Mouse (Mus musculus) gastrocnemius, postnatal 36 days (tissue): ENCODE data around the gene Vmn2r9. TPM values are rescaled to one million over a fixed set of nuclear protein-coding genes. Genes with fewer than 3 reads are reported as not detected.
"Not testable (repeated sequence)": the region's sequence is repeated elsewhere in the genome, so short reads cannot be mapped to it uniquely, and the experiment has no call there.

ENCODE experiments used
- DNase-seq, 2 experiments: peaks; one replicate each; pipeline ENCODE4 v3.0.0; 2022
- intact Hi-C: fragments of 180-260 bp; cut with DNase I; formaldehyde crosslinking; loops from one replicate; pipeline ENCODE4 v1.15.1; 2025
- long read RNA-seq, 2 experiments: library from polyadenylated mRNA; stranded (forward); transcript quantifications; one replicate each; pipeline ENCODE4 v2.0.0; 2021
- total RNA-seq, 2 experiments: library from RNA; stranded (reverse); gene quantifications; 2 replicates each; pipeline ENCODE4 v1.2.3; 2021

The Vmn2r9 gene
- total RNA-seq = not detected
- long read RNA-seq, experiment 1 = 0 reads
- long read RNA-seq, experiment 2 = 0 reads

- intact Hi-C loops, DNase-seq: not testable (repeated sequence)
Observed at GRCm38 (mm10) chr5:108852501-108852900, at the start of gene Vmn2r9. TSS of gene Vmn2r9 (minus strand) at chr5:108852601.

DNA sequence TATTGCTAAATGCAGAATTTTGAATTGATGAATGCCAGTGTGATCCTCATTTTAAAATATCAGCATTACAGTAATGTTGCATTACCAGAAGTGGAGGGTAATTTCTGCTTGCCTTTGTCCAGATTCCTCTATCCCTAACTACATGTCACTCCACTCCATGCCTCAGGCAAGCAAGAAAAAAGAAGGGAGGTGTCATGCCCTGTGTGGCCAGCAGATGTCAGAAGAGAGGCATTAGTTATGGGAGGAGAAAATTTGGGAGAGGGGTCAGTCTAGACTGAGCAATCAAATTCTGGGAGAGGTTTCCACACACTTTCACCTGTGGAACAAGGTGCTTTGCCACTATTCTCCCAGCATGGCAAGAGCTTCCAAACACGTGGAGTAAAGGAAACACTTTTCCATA is 14.3 kb upstream of the Vmn2r9 start:
- intact Hi-C loops, DNase-seq: not testable (repeated sequence)

GRCm38 (mm10) chr5:108849466-108849865 is 2.9 kb downstream of the Vmn2r9 start:
- DNase-seq = no peak
- intact Hi-C loops = no loop called here

DNA sequence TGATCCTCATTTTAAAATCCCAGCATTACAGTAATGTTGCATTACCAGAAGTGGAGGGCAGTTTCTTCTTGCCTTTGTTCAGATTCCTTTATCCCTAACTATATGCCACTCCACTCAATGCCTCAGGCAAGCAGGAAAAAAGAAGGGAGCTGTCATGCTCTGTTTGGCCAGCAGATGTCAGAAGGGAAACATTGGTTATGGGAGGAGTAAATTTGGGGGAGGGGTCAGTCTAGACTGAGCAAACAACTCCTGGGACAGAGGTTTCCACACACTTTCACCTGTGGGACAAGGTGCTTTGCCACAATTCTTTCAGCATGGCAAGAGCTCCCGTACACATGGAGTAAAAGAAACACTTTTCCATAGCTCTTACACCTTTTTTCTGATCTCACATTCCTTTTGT is 16.2 kb downstream of the Vmn2r9 start:
- intact Hi-C loops = no loop called here
- DNase-seq = no peak

- intact Hi-C loops = no loop called here
- no peak for DNase-seq
Observed at GRCm38 (mm10) chr5:108823276-108823675, 29.1 kb downstream of the Vmn2r9 start.

- DNase-seq, intact Hi-C loops: not testable (repeated sequence)
Observed at GRCm38 (mm10) chr5:108808750-108809149, 43.7 kb downstream of the Vmn2r9 start, which contains the start of gene Vmn2r8. TSS of gene Vmn2r8 (minus strand) at chr5:108808850.

DNA sequence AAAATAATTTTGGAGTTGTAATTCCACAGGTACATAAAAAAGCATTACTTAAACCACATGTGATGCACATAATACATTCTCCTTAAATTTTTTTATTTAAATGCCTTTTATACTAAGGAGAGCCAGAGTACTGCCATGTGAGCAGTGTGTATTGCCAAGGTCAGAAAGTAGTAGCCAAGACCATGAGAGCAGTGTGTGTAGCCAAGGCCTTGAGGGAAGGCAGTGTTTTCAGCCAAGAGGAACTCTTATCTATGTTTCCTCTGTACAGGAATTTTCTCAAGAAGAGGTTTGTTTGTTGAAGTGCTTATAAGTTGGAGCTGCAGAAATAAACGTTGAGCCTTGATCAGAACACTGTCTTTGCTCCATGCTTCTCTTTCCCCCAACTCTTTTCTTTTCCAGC is 48.8 kb downstream of the Vmn2r9 start:
- DNase-seq = no peak

DNA sequence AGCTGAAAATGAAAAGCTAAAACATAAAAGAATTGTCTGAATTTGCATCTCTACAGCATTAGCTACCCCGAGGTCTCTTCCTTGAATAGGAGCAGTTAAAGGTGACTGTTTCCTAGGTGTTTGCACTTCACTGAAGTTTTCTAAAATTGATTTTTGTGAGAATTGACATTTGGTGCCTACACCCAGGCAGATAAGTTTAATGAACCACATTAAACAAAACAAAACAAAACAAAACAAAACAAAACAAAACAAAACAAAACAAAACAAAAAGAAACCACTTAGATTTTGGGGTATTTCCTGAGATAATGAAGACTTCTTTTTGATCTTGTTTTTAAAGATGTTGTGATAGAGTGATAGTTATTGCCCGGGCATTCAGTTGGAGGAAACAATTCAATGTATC is 57.1 kb downstream of the Vmn2r9 start, which contains the start of gene Tmed11:
Gene Tmed11, minus strand, starts transcription at position 101 of the 400 bp plus-strand sequence.
- DNase-seq, intact Hi-C loops: not testable (repeated sequence)

More for the DNA sequence above, 48.8 kb downstream of the Vmn2r9 start:
- intact Hi-C loops = no loop called here

GRCm38 (mm10) chr5:108790385-108790784 is 62.0 kb downstream of the Vmn2r9 start:
- DNase-seq, intact Hi-C loops: not testable (repeated sequence)

Other genes with a start within 250 kb of the Vmn2r9 start
- 10 to 100 TPM; 11.1 to 13.1 TPM for gene Gak, start 222.8 kb downstream of the Vmn2r9 start, total RNA-seq
- 1 to 10 TPM; 6.6 to 6.7 TPM for gene Tmem175, start 222.8 kb downstream of the Vmn2r9 start, total RNA-seq
- gene Idua, start 192.3 kb downstream of the Vmn2r9 start, total RNA-seq = 1 to 10 TPM; 7.2 to 8.9 TPM
- gene Dgkq, start 182.9 kb downstream of the Vmn2r9 start, total RNA-seq = 1 to 10 TPM; 4.6 to 7.3 TPM
- gene Slc26a1, start 177.0 kb downstream of the Vmn2r9 start, total RNA-seq = not detected
- 10 to 100 TPM; 25.6 to 34.7 TPM for gene Fgfrl1, start 160.2 kb downstream of the Vmn2r9 start, total RNA-seq
- not detected for gene Rnf212, start 77.6 kb downstream of the Vmn2r9 start, total RNA-seq
- not detected for gene Tmed11, start 57.2 kb downstream of the Vmn2r9 start, total RNA-seq
- gene Vmn2r8, start 43.8 kb downstream of the Vmn2r9 start, total RNA-seq = not detected
- not detected for gene Vmn2r10, start 153.9 kb upstream of the Vmn2r9 start, total RNA-seq
- gene Vmn2r11, start 207.0 kb upstream of the Vmn2r9 start, total RNA-seq = not detected
- gene Vmn2r12, start 245.3 kb upstream of the Vmn2r9 start, total RNA-seq = not detected